Mouse (Mus musculus): ENCODE data around the gene Gm9837. TPM values are rescaled to one million over a fixed set of nuclear protein-coding genes. Genes with fewer than 3 reads are reported as not detected.
A peak's percentile ranks its signal among the peaks of the same experiment; 100 is the strongest.

The Gm9837 gene
- polyA plus RNA-seq, 1 experiment from 2014 or later, result not detected

GRCm38 (mm10) chr11:53502039-53502765 is 31.9 kb upstream of the Gm9837 start:
- H3K9me3 ChIP-seq (ENCODE audit: control insufficient read depth), result no peaks in the 10 kb centered on the region
- H3K4me1 ChIP-seq (replicated peaks; ENCODE audit: control insufficient read depth, insufficient read depth, low read length), result no peaks in the 10 kb centered on the region
- no peak overlapping the region for H3K4me2 ChIP-seq (replicated peaks; ENCODE audit: low read depth)
- no peaks in the 10 kb centered on the region for H3K27me3 ChIP-seq (replicated peaks; ENCODE audit: control insufficient read depth, insufficient read depth, low read length)
- H3K27ac ChIP-seq (ENCODE audit: low read depth, low read length), result no peak overlapping the region
- no peaks in the 10 kb centered on the region for H3K36me3 ChIP-seq (ENCODE audit: control insufficient read depth, insufficient read depth)
- peak; percentile 38 for TF ChIP-seq CTCF (IDR thresholded peaks at IDR 0.05; ENCODE audit: low read depth)
- no peak overlapping the region for H3K4me3 ChIP-seq (ENCODE audit: low read depth, low read length)
- WGBS, result 84% methylated on average over 8 of the region's 8 CpGs
- H3K9ac ChIP-seq (ENCODE audit: low read depth, low read length), result no peak overlapping the region
- ATAC-seq, result no peak

- ATAC-seq, result peak; percentile 51; the same call in 1 of the 2 replicates
- H3K9me3 ChIP-seq (ENCODE audit: control insufficient read depth), result no peaks in the 10 kb centered on the region
- no peak overlapping the region for H3K4me2 ChIP-seq (replicated peaks; ENCODE audit: low read depth)
- 7% methylated on average over 11 of the region's 11 CpGs for WGBS
- no peaks in the 10 kb centered on the region for H3K36me3 ChIP-seq (ENCODE audit: control insufficient read depth, insufficient read depth)
- H3K27ac ChIP-seq (ENCODE audit: low read depth, low read length), result no peak overlapping the region
- H3K9ac ChIP-seq (ENCODE audit: low read depth, low read length), result no peak overlapping the region
- no peak overlapping the region for H3K4me3 ChIP-seq (ENCODE audit: low read depth, low read length)
- no peaks in the 10 kb centered on the region for H3K27me3 ChIP-seq (replicated peaks; ENCODE audit: control insufficient read depth, insufficient read depth, low read length)
- no peak for TF ChIP-seq CTCF (IDR thresholded peaks at IDR 0.05; ENCODE audit: low read depth)
- no peaks in the 10 kb centered on the region for H3K4me1 ChIP-seq (replicated peaks; ENCODE audit: control insufficient read depth, insufficient read depth, low read length)
These were observed 30.3 kb upstream of the Gm9837 start for GRCm38 (mm10) chr11:53500569-53500968.

GRCm38 (mm10) chr11:53496946-53497345 is 26.7 kb upstream of the Gm9837 start:
- ATAC-seq, result no peak
- Histone ChIP-seq H3K4me2 (replicated peaks; ENCODE audit: low read depth) (no peak overlapping the region), H3K9me3 (ENCODE audit: control insufficient read depth) (no peaks in the 10 kb centered on the region), H3K27ac (ENCODE audit: low read depth, low read length) (no peak overlapping the region), H3K9ac (ENCODE audit: low read depth, low read length) (no peak overlapping the region), H3K4me1 (replicated peaks; ENCODE audit: control insufficient read depth, insufficient read depth, low read length) (no peaks in the 10 kb centered on the region), H3K36me3 (ENCODE audit: control insufficient read depth, insufficient read depth) (no peaks in the 10 kb centered on the region), H3K4me3 (ENCODE audit: low read depth, low read length) (no peak overlapping the region), H3K27me3 (replicated peaks; ENCODE audit: control insufficient read depth, insufficient read depth, low read length) (no peaks in the 10 kb centered on the region)
- WGBS, result 79% methylated on average over 6 of the region's 6 CpGs
- TF ChIP-seq CTCF (IDR thresholded peaks at IDR 0.05; ENCODE audit: low read depth), result no peak

GRCm38 (mm10) chr11:53495417-53495816 is 25.1 kb upstream of the Gm9837 start:
- no peaks in the 10 kb centered on the region for H3K27me3 ChIP-seq (replicated peaks; ENCODE audit: control insufficient read depth, insufficient read depth, low read length)
- no peaks in the 10 kb centered on the region for H3K4me1 ChIP-seq (replicated peaks; ENCODE audit: control insufficient read depth, insufficient read depth, low read length)
- H3K36me3 ChIP-seq (ENCODE audit: control insufficient read depth, insufficient read depth), result no peaks in the 10 kb centered on the region
- no peak overlapping the region for H3K4me2 ChIP-seq (replicated peaks; ENCODE audit: low read depth)
- H3K9ac ChIP-seq (ENCODE audit: low read depth, low read length), result no peak overlapping the region
- TF ChIP-seq CTCF (IDR thresholded peaks at IDR 0.05; ENCODE audit: low read depth), result no peak
- WGBS, result 66% methylated on average over 6 of the region's 6 CpGs
- ATAC-seq, result no peak
- H3K4me3 ChIP-seq (ENCODE audit: low read depth, low read length), result no peak overlapping the region
- H3K9me3 ChIP-seq (ENCODE audit: control insufficient read depth), result no peaks in the 10 kb centered on the region
- H3K27ac ChIP-seq (ENCODE audit: low read depth, low read length), result no peak overlapping the region

- no peak for TF ChIP-seq CTCF (IDR thresholded peaks at IDR 0.05; ENCODE audit: low read depth)
- 22% methylated on average over 3 of the region's 3 CpGs for WGBS
- H3K27ac ChIP-seq (ENCODE audit: low read depth, low read length), result no peak overlapping the region
- H3K9me3 ChIP-seq (ENCODE audit: control insufficient read depth), result no peaks in the 10 kb centered on the region
- no peak overlapping the region for H3K4me2 ChIP-seq (replicated peaks; ENCODE audit: low read depth)
- no peaks in the 10 kb centered on the region for H3K4me1 ChIP-seq (replicated peaks; ENCODE audit: control insufficient read depth, insufficient read depth, low read length)
- no peak overlapping the region for H3K4me3 ChIP-seq (ENCODE audit: low read depth, low read length)
- no peak for ATAC-seq
- H3K9ac ChIP-seq (ENCODE audit: low read depth, low read length), result no peak overlapping the region
- H3K27me3 ChIP-seq (replicated peaks; ENCODE audit: control insufficient read depth, insufficient read depth, low read length), result no peaks in the 10 kb centered on the region
- H3K36me3 ChIP-seq (ENCODE audit: control insufficient read depth, insufficient read depth), result no peaks in the 10 kb centered on the region
These were observed 23.1 kb upstream of the Gm9837 start for GRCm38 (mm10) chr11:53493243-53493955.

GRCm38 (mm10) chr11:53491954-53492401 is 21.7 kb upstream of the Gm9837 start:
- Histone ChIP-seq H3K4me2 (replicated peaks; ENCODE audit: low read depth) (no peak overlapping the region), H3K36me3 (ENCODE audit: control insufficient read depth, insufficient read depth) (no peaks in the 10 kb centered on the region), H3K27me3 (replicated peaks; ENCODE audit: control insufficient read depth, insufficient read depth, low read length) (no peaks in the 10 kb centered on the region), H3K4me1 (replicated peaks; ENCODE audit: control insufficient read depth, insufficient read depth, low read length) (no peaks in the 10 kb centered on the region), H3K9ac (ENCODE audit: low read depth, low read length) (no peak overlapping the region), H3K4me3 (ENCODE audit: low read depth, low read length) (no peak overlapping the region), H3K9me3 (ENCODE audit: control insufficient read depth) (no peaks in the 10 kb centered on the region), H3K27ac (ENCODE audit: low read depth, low read length) (no peak overlapping the region)
- 32% methylated on average over 8 of the region's 8 CpGs for WGBS
- TF ChIP-seq CTCF (IDR thresholded peaks at IDR 0.05; ENCODE audit: low read depth), result no peak
- ATAC-seq, result 0 out of 2 replicates have a peak, but pooled peaks have one; percentile 33
